Mouse (Mus musculus) Patski (cell line): ENCODE measurements around the gene Kcnh6. TPM values are rescaled to one million over a fixed set of nuclear protein-coding genes. Genes with fewer than 3 reads are reported as not detected.
"Not testable (repeated sequence)": the region's sequence is repeated elsewhere in the genome, so short reads cannot be mapped to it uniquely, and the experiment has no call there.

ENCODE experiments used
- ATAC-seq: fragments of 100-300 bp; one replicate; pipeline ENCODE4 v1.8.0; 2021
- CTCF ChIA-PET: fragments of 350-600 bp; sonication (Branson Sonifier 250); formaldehyde crosslinking; loops from one replicate; lab custom pipeline; 2022; ENCODE audit warnings: inconsistent platforms; lab: Charles Lee
- POLR2A ChIA-PET: fragments of 350-600 bp; sonication (Branson Sonifier 250); formaldehyde crosslinking; loops from one replicate; lab custom pipeline; 2022; ENCODE audit warnings: antibody characterized with exemption, inconsistent platforms; lab: Charles Lee
- DNase-seq: peaks from one replicate; pipeline ENCODE4 v3.0.0-alpha.2; 2011; ENCODE audit warnings: low read depth, low spot score
- H3K27me3 ChIP-seq: fragments of 371-371 bp; one replicate; pipeline ENCODE4 v1.5.1; 2021
- CTCF ChIP-seq: fragments of 100-300 bp; IDR thresholded peaks from one replicate; pipeline ENCODE4 v1.5.1; 2021
- in situ Hi-C: fragments of 300-500 bp; cut with MboI; formaldehyde crosslinking; loops from 3 replicates; pipeline ENCODE4 v1.11.1; 2018; ENCODE audit warnings: low pct_unique_long_range_greater_than_20kb, mixed read lengths
- polyA plus RNA-seq: library from polyadenylated mRNA; unstranded; gene quantifications from one replicate; pipeline ENCODE4 v1.2.3, GENCODE M21; 2021

The Kcnh6 gene
- polyA plus RNA-seq, 1 experiment from 2014 or later = not detected

DNA sequence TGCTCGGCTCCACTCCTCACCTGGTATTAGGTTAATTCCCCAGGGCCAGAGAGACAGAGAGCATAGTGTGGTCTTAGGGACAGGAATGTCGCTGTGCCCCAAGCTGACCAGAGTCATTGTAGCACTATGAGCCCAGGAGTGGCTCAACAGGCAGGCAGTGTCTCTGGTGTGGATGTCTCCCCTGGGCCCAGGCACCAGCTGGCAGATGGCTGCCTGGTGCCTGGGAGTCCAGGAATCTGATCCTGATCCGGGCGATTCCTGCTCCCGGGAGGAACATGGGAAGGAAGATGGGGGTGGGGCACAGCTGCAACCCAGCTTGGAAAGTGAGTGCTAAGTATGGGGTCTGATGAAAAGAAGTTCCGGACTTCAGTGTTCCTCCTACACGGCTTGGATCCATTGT, 4.8 kb downstream of the Kcnh6 start:
- CTCF ChIA-PET = no interaction called here
- POLR2A ChIA-PET = no interaction called here
- no peak for ATAC-seq
- H3K27me3 ChIP-seq = peaks cover 33% of the 10 kb centered on the region
- no peak for TF ChIP-seq CTCF
- no peak for DNase-seq
- in situ Hi-C loops = loop anchor here (25.0 kb wide), 1 partner anchor 675 kb away; no protein-coding TSS in a partner anchor

DNA sequence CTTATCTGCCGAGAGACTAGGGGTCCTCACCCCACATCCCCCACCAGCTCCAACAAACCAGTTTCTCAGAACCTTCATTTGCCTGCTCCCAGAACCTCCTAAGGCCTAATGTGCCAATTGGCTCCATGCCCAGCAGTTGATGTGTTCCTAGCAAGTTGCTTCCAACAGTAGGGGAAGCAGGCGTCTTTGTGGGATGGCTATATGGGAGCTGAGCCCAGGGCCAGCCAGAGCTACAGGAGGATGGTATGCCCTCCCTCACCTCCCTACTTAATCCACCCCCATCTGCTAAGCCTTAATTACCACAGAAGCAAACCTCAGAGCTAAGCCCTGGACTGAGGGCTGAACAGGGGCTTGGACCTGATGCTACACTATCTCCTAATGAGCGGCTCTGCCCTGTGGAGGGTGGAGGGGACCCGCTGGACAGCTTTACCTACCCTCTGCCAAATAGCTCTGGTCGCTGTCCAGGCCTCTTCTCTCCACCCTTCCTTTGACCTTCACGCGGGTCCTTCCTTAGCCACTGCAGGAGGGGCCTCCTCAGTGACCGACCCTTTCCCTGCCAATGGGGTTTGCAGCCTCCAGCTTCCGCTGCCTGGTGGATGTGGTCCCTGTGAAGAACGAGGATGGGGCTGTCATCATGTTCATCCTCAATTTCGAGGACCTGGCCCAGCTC, 5.8 kb downstream of the Kcnh6 start:
- no peak for TF ChIP-seq CTCF
- DNase-seq = no peak
- in situ Hi-C loops = loop anchor here (25.0 kb wide), 1 partner anchor 676 kb away; no protein-coding TSS in a partner anchor
- no peak for ATAC-seq
- H3K27me3 ChIP-seq = peaks cover 35% of the 10 kb centered on the region
- CTCF ChIA-PET = interaction anchor here (0.8 to 1.0 kb wide), 2 partner anchors 8 to 14 kb away, joined by 3 read pairs; no protein-coding TSS in a partner anchor
- POLR2A ChIA-PET = no interaction called here

DNA sequence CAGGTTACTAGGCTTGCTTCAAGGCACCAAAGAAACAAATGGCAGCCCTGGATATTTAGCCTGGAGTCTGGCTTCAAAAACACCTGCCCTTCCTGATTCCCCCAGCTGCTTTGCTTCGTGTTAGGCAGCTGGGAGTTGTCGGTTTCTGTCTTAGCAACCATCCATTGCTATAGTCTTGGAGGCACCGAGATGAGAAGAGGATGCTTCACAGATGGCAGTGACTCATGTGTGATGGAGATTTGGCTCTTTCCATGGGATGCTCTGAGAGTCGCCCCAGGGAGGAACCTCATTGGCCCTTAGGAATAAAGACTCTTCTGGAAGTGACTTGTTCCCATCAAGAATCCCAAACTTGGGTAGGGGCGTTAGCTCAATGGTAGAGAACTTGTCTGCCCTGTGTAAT, 8.5 kb downstream of the Kcnh6 start:
- no peak for ATAC-seq
- TF ChIP-seq CTCF = no peak
- peaks cover 39% of the 10 kb centered on the region for H3K27me3 ChIP-seq

DNA sequence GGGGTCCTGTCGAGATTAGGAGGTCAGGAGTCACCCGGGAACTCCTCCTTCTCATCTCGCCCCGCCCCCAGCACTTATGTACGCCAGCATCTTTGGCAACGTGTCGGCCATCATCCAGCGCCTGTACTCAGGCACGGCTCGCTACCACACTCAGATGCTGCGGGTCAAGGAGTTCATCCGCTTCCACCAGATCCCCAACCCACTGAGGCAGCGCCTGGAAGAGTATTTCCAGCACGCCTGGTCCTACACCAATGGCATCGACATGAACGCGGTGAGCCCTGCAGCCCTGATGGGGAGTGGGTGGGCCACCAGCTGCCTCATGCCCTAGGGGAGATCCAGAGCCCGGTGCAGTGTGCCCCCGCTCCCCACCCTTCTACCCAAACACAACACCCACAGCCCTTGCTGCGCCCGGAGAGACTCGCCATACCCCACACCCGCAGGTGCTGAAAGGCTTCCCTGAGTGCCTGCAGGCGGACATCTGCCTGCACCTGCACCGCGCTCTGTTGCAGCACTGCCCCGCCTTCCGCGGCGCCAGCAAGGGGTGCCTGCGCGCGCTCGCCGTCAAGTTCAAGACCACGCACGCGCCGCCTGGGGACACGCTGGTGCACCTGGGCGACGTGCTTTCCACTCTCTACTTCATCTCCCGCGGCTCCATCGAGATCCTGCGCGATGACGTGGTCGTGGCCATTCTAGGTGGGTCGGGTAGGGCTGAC, 12.3 kb downstream of the Kcnh6 start:
- no peak for DNase-seq

More for the DNA sequence above, 8.5 kb downstream of the Kcnh6 start:
- in situ Hi-C loops = loop anchor here (25.0 kb wide), 1 partner anchor 679 kb away; no protein-coding TSS in a partner anchor
- ChIA-PET CTCF (no interaction called here), POLR2A (no interaction called here)
- DNase-seq = no peak

DNA sequence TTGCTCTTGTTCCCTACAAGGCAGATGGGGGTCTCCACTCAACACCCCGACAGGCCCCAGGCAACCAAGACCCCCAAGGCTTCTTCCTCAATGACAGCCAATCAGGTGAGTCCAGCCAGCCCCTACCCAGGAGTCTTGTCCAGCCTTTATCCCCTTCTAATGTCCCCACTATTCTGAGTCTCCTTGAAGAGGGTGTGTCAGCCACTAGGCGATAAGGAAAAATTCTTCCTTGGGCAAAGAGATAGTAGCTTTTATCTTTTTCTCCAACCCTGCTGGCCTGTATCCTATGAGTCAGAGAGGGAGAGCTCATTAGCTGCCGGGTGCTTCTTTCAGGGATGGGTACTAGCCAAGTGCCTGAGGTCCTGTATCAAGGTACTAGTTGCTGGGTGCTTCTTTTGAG, 17.9 kb downstream of the Kcnh6 start:
- POLR2A ChIA-PET = no interaction called here
- CTCF ChIA-PET = interaction anchor here (1.0 to 2.6 kb wide), 4 partner anchors 8 to 100 kb away, joined by 3 to 21 read pairs (median 6); no protein-coding TSS in a partner anchor
- in situ Hi-C loops = no loop called here
- ATAC-seq (no peak), DNase-seq (no peak)
- peaks cover 40% of the 10 kb centered on the region for H3K27me3 ChIP-seq
- TF ChIP-seq CTCF = no peak

More for the DNA sequence above, 12.3 kb downstream of the Kcnh6 start:
- ATAC-seq = no peak
- no peak for TF ChIP-seq CTCF
- POLR2A ChIA-PET = no interaction called here
- in situ Hi-C loops = loop anchor here (5.0 to 25.0 kb wide), 2 partner anchors 88 to 683 kb away; no protein-coding TSS in a partner anchor
- CTCF ChIA-PET = no interaction called here
- H3K27me3 ChIP-seq = peaks cover 48% of the 10 kb centered on the region

DNA sequence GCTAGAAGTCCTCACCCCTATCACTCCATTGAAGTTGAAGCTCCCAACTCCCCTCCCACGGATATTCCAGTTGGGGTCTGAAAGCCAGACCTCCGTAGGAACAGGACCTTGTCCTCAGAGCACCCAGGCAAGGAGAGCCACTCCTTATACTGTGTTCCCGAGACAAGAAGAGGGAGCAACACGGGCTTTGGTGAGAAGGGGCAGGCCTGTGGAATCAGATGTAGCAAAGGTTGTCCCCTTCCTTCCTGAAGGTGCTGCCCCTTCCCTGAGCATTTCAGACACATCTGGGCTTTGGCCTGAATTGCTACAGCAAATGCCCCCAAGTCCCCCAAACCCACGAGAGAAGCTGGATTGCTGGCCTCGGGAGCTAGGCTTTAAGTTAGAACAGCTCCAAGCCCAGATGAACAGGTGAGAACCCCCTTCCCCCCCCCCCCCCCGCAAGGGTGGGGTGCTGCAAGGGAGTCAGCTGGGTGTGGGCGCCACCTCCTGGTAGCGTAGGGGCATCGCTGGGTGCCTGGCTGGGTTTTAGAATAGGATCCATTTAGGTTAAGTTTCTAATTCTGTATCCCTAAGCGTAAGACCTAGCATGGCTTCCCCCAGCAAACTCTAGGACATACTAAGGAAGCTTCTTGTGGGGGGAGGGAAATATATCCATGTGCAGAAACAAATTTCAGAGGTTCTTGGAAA, 18.7 kb downstream of the Kcnh6 start:
- ChIA-PET POLR2A (interaction anchor here (1.1 kb wide), 1 partner anchor 58 kb away, joined by 4 read pairs; no protein-coding TSS in a partner anchor), CTCF (interaction anchor here (0.7 to 2.6 kb wide), 17 partner anchors 7 to 110 kb away, joined by 3 to 21 read pairs (median 4); partner anchors contain the start of gene Dcaf7)
- TF ChIP-seq CTCF = no peak
- in situ Hi-C loops = no loop called here
- peaks cover 31% of the 10 kb centered on the region for H3K27me3 ChIP-seq
- DNase-seq = no peak
- no peak for ATAC-seq

DNA sequence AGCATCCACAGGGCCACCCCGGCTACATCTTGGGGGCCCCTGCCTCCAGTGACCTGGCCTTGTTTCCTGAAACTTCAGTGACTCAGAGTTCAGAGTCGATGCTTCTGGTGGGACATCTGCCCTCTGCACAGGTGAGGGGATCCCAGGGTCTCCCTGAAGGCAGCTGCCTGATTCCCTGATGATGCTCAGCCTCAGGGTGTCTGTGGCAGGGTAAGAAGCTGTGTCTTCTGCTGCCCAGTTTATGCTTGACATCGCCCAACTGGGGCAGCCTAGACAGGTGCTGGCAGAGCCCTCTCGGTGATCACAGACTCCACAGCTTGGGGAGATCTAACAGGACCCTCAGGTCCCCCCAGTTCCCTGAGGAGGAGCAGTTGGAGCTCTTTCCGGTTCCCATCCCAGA, 19.7 kb downstream of the Kcnh6 start:
- H3K27me3 ChIP-seq = peaks cover 26% of the 10 kb centered on the region
- TF ChIP-seq CTCF = no peak
- in situ Hi-C loops = no loop called here
- ChIA-PET POLR2A (interaction anchor here (1.1 kb wide), 1 partner anchor 59 kb away, joined by 4 read pairs; no protein-coding TSS in a partner anchor), CTCF (interaction anchor here (0.7 to 2.6 kb wide), 15 partner anchors 9 to 111 kb away, joined by 3 to 21 read pairs (median 5); partner anchors contain the start of gene Dcaf7)
- no peak for ATAC-seq
- DNase-seq = no peak

DNA sequence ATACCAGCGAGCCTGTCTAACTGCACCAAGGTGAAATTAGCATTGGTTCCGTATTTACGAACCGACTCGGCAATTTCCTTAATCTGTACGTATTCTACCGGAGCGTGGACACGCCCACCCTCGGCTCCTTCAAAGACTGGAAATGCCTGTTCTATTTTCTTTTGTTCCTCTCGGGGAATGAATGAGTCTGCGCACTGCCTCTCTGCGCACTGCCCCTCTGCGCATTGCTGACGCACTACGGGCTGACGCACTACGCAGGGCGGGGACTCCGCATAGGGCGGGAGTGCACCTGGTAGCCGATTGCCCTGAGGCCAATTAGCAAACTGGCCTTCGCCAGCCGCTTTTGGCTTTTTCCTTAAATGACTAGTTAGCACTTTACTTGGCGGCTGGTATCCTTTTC, 24.1 kb downstream of the Kcnh6 start:
- in situ Hi-C loops, POLR2A ChIA-PET, H3K27me3 ChIP-seq, CTCF ChIA-PET, ATAC-seq, DNase-seq: not testable (repeated sequence)

DNA sequence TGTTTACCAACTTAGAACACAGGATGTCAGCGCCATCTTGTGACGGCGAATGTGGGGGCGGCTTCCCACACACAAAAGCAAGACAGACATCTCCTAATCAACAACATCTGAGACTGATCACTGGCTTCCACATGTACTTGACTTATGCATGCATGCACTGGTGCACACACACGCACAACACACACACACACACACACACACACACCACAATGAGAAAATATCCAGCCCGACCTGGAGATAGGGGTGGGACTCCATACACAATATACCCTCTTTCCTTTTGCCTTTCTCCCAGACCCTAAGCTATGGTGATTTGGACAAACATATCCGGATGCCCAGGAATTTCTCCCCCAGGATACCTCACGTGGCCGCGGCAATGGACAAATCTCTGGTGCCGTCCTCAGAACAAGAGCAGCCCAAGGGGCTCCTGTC, 25.6 kb downstream of the Kcnh6 start:
- H3K27me3 ChIP-seq = no peaks in the 10 kb centered on the region
- in situ Hi-C loops = no loop called here
- no peak for DNase-seq
- CTCF ChIA-PET = interaction anchor here (0.9 to 1.3 kb wide), 3 partner anchors 7 to 106 kb away, joined by 4 to 7 read pairs (median 4); no protein-coding TSS in a partner anchor
- ATAC-seq = no peak
- POLR2A ChIA-PET = interaction anchor here (1.3 kb wide), 1 partner anchor 108 kb away, joined by 3 read pairs; no protein-coding TSS in a partner anchor
- TF ChIP-seq CTCF = no peak

DNA sequence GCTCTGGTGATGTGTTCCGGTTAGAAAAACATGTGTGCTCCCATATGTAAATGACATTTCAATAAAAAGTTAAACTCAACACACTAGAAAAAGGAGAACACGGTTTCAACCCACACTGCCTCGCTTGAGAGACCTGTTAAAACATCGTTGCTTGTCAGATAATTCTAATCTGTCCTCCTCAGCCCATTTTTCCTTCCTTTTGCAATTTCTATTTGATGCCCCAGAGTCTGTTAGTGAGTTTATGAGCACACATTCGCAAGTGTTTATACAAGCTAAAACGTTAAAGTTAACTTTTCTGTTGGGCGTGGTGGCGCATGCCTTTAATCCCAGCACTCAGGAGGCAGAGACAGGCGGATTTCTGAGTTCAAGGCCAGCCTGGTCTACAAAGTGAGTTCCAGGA, 27.1 kb downstream of the Kcnh6 start:
- in situ Hi-C loops = no loop called here
- POLR2A ChIA-PET = no interaction called here
- DNase-seq (no peak), ATAC-seq (no peak)
- no peaks in the 10 kb centered on the region for H3K27me3 ChIP-seq
- no peak for TF ChIP-seq CTCF
- CTCF ChIA-PET = interaction anchor here (1.3 kb wide), 1 partner anchor 10 kb away, joined by 4 read pairs; no protein-coding TSS in a partner anchor
